Mouse (Mus musculus) ovary, postnatal 14 days (tissue): ENCODE measurements around the gene Mfng.

Experiments
- DNase-seq: peaks from one replicate; pipeline ENCODE4 v3.0.0; 2022; ENCODE audit warnings: low spot score

Mfng gene

DNA sequence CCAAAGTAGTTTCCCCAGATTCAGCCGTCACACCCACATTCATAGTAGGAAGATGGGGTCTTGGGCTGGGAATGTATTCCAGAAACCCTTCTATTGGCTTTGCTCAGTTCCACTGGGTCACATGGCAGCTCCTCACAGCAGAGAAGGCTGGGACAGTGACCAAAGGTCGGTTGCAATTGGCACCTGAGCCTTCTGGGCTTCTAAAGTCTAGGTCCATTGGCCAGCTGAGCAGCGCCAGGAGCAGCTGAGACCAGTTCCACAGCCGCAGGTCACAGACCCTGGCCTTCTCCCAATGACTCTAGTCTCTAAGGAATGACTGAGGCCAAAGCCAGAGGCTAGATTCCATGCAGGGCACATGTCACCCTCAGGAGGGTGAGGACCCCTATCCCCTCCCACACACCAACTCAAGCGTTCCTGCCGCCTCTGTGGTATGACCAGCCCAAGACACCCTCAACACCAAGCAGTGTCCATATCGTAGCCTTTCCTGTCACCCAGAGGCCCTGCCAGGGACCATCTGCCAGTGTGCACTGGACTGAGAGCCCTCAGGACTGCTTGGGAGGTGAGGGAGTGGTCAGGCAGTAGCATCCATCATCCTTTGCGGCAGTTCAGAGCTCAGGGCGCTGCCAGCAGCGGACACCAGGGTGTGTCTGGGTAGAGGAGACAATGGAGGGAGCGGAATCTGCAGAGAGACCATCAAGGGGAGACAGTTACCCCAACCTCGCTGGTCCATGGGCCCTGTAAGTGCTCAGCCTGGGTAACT is 17.1 kb downstream of the Mfng start:
- no peak for DNase-seq

DNA sequence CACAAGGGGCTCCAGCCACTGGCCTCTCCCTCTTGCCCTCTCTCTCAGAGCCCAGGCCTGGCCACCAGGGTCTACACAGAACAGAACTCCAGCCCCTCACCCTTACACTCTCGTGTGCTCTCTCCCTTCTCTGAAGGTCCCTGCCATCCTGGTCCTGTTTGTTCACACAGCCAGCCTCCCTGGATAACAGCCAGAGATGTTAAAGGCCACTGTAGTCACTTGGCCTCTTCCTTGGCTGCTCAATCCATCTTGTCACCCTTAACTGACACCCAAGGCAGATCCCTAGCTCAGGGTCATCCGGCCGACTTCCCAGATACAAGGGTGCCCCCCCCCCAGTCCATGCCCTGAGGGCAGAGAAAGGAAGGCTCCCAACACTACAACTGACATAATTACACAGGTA is 18.0 kb downstream of the Mfng start:
- no peak for DNase-seq

DNA sequence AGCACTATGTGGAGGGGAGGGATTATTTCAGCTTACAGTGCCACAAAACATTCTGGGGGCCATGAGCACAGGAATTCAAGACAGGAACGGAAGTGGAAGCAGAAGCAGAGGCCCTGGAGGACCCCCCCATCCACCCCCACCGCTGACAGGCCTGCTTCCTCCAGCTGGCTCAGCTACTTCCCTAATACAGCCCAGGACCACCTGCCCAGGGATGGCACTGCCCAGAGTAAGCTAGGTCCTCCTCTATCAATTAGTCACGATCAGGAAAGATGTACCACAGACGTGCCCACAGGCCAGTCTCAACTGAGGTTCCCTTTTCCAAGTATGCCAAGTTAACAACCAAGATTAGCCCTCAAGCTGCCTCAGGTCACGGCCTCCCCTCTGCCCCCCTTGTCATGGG is 19.1 kb downstream of the Mfng start:
- DNase-seq, result no peak

DNA sequence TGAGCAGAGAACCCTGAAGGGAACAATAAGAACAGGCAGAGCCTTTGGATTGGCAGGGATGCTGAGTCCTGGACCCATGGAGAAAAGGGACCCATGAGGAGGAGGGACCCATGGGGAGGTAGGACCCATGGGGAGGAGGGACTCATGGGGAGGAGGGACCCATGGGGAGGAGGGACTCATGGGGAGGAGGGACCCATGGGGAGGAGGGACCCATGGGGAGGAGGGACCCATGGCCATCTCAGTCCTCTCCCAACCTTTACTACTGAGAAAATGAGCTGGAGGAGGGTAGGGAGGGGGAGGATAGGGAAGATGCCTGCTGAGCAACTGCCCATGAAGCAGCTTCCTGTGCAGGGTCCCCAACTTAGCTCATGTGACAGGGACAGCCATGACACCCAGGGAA is 20.3 kb downstream of the Mfng start:
- no peak for DNase-seq

DNA sequence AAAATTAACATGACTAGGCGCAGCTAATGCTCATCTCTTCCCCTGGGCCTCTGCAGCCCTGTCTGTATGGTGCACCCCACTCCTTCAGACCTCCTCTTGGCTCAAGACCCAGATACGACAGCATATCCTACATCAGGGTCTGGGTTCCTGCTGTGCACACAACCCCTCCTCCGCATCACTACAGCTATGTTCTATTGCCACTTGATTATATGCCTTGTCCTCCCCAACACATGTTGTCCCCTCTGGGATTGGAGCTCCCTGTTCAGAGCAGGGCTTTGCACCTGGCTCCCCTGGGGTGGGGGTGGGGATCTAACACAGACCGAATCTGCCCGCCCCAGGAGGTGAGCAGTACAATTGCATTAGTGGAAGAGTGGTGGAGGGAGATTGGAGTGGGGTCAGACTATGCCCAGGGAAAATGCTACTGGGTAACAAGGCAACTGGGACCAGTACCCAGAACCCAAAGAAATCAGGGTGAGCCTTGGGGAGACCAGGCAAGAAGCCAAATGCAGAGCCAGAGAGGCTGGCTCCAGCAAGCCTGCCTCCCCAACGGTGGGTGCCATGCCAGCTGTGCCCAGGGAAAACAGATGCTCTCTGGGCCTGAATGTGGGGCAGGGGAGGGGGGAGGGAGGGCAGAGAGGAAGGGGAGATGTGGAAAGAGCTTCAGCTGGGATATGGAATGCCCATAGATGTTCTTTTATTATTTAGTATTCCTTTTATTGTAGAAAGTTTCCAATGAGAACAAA is 22.5 kb downstream of the Mfng start:
- DNase-seq, result no peak

DNA sequence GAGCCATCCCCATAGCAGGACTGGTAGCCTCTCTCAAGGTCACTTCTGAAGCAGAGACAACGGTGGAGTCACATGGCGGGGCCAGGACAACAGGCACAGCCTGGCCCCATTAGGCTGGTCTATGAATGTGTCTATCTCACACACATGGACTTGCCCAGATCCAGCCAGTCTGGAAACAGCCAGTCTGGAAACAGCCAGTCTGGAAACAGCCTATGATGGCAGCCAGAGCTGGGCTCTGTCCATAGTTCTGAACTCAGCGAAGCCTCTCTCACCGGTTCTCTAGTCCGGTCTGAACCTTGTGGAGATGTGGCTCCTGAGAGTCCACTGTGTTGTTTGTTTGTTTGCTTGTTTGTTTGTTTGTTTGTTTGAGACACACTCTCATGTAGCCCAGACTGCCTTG is 23.4 kb downstream of the Mfng start:
- DNase-seq, result peak; percentile 26

DNA sequence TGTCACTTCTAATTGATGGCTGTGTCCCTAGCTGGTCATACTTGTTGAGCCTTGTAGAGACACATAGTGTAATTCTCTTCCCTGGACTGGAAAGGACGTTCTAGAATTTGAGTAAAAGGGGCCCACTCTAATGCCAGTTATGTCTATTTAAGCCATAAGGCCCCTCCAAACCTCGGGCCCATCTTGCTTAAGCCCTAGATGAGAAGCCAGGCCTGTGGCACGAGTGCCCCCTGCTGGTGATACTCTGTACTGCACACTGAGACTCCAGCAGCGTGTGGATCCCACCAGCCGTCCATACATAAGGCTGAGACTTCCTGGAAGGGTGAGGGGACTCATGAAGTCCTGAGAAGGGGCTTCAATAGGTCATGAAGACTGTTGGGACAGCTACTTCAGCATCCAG is 29.1 kb downstream of the Mfng start:
- DNase-seq, result peak; percentile 79

DNA sequence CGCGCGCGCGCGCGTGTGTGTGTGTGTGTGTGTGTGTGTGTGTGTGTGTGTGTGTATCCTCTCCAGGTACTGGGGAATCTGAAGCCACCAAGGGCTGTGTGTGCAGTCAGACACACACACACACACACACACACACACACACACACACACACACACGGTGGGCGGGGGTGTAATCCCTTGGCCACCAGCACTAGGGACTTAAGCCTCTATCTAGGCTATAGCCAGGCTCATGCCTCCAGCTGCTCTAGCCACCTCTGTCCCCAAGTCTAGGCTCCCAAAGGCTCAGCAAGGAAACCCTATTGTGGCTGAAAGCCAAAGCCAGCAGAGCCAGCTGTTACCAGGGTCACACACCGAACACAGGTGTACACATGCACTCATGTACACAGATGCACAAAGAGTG is 30.4 kb downstream of the Mfng start:
- no peak for DNase-seq

DNA sequence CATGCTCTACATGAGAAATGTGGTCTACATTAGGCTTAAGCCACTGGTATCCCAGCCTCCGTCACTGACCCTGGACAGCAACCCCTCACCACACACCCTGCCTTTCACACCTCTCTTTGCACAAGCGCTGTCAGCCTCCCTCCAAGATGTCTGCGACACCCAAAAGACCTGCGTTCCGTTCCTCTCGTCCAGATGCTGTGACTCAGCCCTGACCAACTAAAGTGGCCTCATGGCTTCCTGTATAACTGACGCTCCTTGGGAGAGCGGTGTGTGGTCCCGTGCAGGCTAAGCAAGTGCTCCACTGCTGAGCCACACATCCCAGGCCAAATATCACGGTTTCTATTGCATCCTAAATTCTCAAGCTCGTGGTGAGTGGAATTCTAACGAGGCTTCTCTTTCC is 32.6 kb downstream of the Mfng start:
- DNase-seq, result no peak

DNA sequence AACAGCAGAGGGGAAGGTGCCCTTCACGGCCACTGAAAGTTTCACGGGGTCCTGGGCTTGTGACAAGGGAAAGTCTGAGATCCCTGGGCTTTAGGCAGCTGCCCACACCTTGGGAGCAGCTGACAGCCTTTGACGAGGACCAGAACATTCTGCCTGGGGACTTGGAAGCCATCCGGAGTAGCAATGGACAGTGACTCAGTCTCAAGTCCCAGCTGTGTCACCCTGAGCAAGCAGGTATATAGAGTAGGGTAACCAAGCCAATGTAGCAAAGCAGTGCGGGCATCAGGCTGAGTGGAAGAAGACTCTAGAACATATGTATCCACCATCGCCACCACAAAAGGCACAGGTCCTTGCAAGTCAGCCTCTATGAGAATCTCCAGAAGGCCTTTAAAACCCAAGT is 36.1 kb downstream of the Mfng start:
- DNase-seq, result no peak

DNA sequence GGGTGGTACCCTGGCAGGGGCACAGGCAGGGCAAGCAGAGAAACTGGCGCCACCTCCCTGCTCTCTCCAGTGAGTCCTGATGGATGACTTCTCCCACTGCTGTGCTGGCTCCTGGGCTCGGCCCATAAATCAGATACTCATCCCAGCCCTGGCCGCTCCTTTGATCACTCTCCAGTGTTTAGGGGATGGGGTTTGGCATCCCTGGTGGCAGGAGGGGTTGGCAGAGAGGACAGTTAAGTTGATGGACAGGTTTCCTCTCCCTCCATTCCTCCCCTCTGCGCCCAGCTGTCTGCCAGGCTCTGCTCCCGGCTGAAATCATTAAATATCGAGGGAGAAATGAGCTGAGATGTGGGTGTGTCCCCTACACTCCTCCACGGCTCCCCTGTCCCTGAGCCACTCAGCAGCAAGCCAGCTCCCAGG is 36.6 kb downstream of the Mfng start:
- no peak for DNase-seq

DNA sequence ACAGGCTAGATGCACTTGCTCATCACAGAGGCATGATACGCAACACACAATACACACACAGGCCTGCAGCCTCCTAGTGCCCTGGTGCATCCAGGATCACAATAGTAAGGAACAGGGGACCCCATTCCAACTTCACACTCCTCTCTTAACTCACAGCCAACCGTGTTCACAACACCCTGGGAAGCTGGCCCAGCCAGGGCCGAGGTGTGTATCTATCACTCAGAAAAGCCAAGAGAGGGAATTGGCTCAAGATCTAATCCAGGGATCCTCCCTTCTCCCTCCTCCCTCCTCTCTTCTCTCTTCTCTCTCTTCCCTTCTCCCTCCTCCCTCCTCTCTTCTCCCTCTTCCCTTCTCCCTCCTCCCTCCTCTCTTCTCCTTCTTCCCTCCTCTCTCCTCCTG is 37.1 kb downstream of the Mfng start:
- DNase-seq, result no peak

DNA sequence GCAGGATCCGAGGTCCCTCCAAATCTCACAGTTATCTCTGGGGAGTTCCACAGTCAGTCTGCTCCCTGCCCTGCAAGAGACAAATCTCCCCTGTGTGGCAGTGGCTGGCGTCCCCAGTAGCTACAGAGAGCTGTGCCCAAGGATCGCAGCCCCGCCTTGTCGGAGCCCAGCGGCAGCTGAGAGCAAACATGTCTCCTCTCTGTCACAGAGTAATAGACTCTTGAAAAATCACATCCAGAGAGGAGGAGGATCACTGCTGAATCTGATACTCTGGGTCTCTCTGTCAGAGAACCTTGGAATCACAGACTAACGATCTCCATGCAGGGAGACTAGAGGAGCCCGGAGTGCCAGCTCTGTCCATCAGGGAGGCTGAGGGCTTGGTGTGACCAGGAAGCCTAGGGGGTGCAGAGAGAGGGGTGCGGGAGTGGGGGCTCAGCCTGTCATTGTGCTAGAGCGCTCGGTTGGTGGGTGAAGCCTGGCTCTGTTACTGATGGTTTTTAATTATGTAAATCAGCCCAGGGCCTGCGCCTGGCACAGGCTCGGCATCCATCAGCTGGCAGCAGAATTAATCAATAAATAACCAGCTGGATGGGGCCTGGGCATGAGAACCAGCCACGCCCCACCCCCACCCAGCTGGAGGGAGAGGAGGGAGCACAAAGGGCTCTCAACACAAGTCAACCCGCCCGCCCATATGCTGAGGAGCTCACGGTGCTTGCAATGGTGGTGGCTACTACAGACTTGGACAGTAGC is 37.7 kb downstream of the Mfng start:
- DNase-seq, result no peak

DNA sequence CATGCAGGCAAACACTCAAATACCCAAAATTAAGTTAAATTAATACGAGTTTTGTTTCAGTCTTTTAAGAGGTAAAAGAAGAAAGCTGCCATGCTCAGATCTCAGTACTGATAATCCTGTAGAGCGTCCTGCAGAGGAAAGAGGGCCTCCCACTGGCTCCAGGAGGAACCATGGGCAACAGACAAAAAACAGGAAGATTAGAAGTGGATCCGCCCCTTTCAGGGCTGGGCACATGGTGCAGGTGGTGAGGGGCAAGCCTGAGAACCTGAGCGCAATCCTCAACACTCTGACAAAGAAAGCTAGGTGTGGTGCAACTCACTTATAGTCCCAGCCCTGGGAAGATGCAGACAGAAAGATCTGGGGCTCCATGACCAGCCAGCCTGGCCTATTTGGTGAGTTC is 41.4 kb downstream of the Mfng start:
- DNase-seq, result no peak

DNA sequence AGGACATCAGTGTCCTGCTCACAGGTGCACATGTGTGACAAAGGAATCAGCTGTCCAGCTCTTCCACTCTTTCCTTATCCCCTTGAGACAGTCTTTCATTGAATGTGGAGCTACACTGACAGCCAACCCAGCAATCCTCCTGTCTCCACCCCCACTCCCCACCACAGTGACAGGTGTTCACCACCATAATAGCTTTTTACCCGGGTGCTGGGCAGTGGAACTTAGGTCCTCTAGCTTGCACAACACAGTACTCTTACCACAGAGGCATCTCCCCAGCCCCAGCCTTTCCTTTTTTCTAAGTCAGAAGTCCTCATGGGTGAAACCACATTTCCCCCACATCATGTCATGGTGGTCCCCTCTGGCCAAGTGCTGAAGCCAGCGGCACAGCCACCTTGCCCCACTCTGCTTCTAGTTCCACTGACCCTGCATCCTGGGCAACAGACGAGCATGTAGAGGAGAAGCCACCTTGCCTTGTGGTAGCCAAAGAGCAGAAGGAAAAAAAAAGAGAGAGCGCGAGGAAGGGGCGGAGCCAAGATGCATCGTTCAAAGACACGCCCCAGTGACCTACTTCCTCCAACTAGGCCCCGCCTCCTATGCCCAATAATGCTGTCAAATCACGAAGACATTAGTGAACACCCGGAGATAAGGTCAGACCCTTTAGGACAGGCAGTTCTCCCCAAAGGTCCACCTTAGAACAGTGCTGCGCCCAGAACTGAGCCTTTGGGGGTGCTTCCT is 42.8 kb downstream of the Mfng start:
- DNase-seq, result no peak

DNA sequence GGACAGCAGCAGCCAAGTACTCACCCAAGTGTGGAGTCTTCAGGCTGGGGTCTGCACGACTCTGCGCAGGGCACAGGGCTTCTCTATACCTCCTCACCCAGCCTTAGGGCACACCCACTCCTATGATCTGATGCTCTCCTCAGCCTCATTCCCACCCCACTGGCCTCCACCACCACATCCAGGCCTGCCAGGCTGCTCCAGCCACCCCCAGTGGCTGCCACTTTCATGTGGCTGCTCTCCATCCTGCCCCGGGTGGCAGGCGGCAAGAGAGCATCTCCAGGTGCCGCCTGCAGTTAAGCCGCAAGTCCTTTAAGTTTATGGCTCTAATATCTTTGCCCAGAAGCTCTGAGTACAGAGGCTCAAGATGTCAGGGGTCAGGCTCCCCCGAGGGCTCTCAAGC is 46.6 kb downstream of the Mfng start:
- DNase-seq, result no peak

DNA sequence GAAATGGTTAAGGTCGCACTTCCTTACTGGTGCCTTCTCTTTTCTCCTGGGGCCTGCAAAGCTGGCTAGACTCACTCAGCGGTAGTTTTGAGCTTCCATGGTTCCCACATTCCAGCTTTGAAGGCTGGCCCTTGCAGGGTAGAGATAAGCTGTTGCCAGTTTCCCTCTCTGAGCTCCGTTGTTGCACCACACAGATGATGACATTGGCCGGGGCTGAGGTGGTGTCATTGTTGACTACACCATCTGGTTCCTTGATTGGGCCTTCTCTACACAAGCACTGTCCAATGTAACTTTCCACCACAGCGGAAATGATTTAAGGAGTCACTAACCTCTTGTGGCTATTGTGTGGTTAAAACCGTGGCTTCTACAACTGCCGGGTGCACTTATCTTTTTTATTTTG is 52.7 kb downstream of the Mfng start:
- no peak for DNase-seq

DNA sequence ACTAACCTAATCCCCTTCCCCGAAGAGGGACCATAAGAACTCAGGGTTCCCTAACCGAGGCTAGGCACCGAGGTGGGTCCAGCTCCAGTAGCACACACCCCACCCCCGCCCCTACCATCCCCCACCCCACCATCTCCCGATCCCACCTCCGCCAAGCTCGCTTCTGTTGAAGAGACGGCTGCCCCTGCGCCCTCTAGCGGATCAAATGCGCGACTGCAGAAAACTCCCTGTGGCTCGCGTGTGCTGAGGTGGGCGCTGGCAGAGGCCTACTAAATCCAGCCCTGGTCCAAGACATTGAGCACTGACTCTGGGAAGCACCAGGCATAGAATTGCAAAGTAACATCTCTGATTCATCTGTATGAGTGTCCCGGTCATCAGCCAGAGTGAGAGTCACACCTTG is 53.2 kb downstream of the Mfng start:
- peak; percentile 71 for DNase-seq

DNA sequence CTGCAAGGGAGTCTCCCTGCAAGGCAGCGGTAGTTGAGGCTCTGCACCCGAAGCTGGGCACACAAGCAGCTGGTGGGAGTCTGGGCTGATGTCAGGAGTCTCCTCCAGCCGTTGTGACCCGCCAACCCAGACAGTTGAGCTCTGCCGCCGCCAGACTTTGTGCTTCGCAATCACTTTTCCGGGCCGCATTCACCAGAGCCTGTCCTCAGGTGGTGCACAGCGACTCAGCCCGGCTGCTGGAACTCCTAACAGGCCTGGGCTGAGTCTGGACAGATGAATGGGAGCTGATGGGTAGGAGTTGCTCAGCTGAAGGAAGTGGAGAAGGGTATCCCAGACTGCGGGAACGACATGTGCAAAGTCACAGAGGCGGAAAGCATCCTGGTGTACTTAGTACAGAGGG is 53.9 kb downstream of the Mfng start:
- no peak for DNase-seq

DNA sequence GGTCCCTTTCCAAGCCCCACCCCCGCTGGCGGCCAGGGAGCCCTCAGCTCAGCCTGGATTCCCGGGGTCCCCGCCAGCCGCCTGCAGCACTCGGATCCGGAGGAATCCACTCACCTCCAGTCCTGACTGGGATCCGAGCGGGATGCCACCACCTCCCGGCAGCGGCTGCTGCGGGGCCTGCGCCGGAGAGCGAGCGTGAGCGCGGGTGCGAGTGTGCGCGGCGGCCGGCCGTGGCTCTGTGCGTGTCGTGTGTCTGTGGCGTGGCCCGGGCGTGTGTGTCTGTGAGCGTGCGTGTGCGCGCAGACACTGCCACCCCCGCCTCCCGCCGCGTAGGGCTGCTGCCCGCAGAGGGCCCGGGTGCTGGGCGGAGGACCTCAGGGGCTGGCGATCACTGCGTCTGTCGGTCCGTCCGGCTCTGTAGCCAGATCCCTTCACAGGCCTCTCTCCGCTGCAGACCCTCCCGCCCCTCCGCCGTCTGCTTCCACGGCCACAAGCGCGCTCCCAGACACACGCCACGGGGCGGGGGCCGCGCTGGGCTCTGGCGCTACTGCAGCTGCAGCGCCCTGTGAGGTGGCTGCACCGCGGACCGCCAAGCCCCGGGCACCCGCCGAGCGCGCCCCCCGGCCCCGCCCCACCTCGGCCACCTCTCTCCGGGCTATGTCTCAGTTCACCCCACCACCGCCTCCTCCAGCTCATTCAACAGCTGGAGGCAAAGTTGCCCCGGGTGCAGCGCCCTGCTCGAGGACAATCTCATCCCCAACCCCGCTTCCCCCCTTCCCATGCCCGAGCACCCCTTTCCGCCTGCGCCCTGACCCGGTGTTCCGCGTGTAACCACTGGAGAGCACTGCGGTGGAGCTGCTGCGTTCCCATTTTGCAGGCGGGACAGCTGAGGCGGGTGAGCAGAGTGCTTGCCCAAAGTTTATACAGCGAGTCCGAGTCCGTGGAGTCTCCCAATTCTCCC is 54.7 kb downstream of the Mfng start, which contains the start of gene Elfn2:
Gene Elfn2, minus strand, starts transcription at position 482 of the 961 bp plus-strand sequence.
- no peak for DNase-seq

DNA sequence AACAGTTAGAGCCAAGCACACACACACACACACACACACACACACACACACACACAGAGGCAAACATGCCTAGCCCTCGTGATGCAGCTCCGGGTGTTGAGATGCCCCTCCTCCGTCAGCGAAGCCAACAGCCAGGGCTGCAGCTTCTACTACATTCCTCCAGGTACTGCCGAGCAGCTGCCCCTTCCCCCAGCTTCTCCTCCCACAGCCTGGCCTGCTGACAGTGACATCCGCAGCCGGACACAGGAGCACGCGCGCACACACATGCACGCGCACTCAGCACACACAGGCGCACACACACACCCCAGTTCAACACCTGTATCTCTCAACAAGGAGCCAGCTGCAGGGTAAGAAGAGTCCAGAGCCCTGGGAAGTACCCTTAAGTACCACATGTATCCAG is 56.3 kb downstream of the Mfng start:
- no peak for DNase-seq
